11 mouse cellular contexts compared by ENCODE assay signal in genomic region chr3:84235420-84236304, GRCm38 (mm10).
A peak's percentile ranks its signal among the peaks of the same experiment; 100 is the strongest.
DNase-seq lines count a peak whose midpoint lies in the region; ATAC-seq and TF ChIP-seq lines count a peak whose summit lies in the region.
"Had no signal": no experiment of that assay in that cellular context is flagged by ENCODE, and none has a peak within 500 bp of the region (broad histone marks: within the 10 kb centered on the region; RNA-seq: fewer than 3 reads in every experiment).

No protein-coding gene starts in this region.

- H3K27ac ChIP-seq in heart, embryonic 14.5 days (replicated peaks in 1 of 2; ENCODE audit: control insufficient read depth in 1 of 2, insufficient read depth in 1 of 2, low read depth in 2 of 2, low read length in 2 of 2), result no peak overlapping the region
- H3K27ac ChIP-seq in kidney, postnatal 0 days, result peak overlapping the region; percentile 20; the same call in 1 of the 2 replicates

- no peak overlapping the region for H3K4me2 ChIP-seq in heart, embryonic 14.5 days (ENCODE audit: low read length)
- no peak overlapping the region for H3K4me2 ChIP-seq in kidney, postnatal 0 days (ENCODE audit: low read length)

- 0 out of 2 replicates have a peak, but pooled peaks cover under 1% of the 10 kb centered on the region for H3K9me3 ChIP-seq in heart, embryonic 14.5 days (ENCODE audit: control insufficient read depth, low read length)
- no peaks in the 10 kb centered on the region for H3K9me3 ChIP-seq in kidney, postnatal 0 days (replicated peaks; ENCODE audit: low read length)

- no peaks in the 10 kb centered on the region for H3K36me3 ChIP-seq in heart, embryonic 14.5 days (ENCODE audit: control insufficient read depth, insufficient read depth, low read length)
- H3K36me3 ChIP-seq in kidney, postnatal 0 days (ENCODE audit: insufficient read depth, low read length), result no peaks in the 10 kb centered on the region

- H3K9ac ChIP-seq in heart, embryonic 14.5 days (ENCODE audit: low read length), result no peak overlapping the region
- H3K9ac ChIP-seq in kidney, postnatal 0 days (ENCODE audit: low read depth, low read length), result no peak overlapping the region

- H3K4me3 ChIP-seq in heart, embryonic 14.5 days (ENCODE audit: control insufficient read depth in 1 of 2, insufficient read depth in 1 of 2, low read depth in 1 of 2, low read length in 2 of 2), result no peak overlapping the region
- H3K4me3 ChIP-seq in kidney, postnatal 0 days (replicated peaks; ENCODE audit: low read depth, low read length), result no peak overlapping the region

- H3K4me1 ChIP-seq in heart, embryonic 14.5 days (ENCODE audit: control insufficient read depth in 2 of 2, insufficient read depth in 2 of 2, low read length in 2 of 2), result peaks cover 6 to 9% of the 10 kb centered on the region in 2 experiments
- peaks cover 14% of the 10 kb centered on the region for H3K4me1 ChIP-seq in kidney, postnatal 0 days (replicated peaks; ENCODE audit: insufficient read depth, low read length)

- TF ChIP-seq CTCF in kidney, postnatal 0 days (IDR thresholded peaks at IDR 0.05; ENCODE audit: low read depth), result no peak

- WGBS in heart, embryonic 14.5 days, result 65% methylated on average over 10 of the region's 10 CpGs
- 39% methylated on average over 10 of the region's 10 CpGs for WGBS in kidney, postnatal 0 days

- H3K27me3 ChIP-seq in heart, embryonic 14.5 days (ENCODE audit: control insufficient read depth, insufficient read depth, low read length), result no peaks in the 10 kb centered on the region
- no peaks in the 10 kb centered on the region for H3K27me3 ChIP-seq in kidney, postnatal 0 days (ENCODE audit: insufficient read depth, low read length)

- ATAC-seq in heart, embryonic 14.5 days (ENCODE audit: insufficient number of reproducible peaks, insufficient read depth, low FRiP score, low read depth), result peak; percentile 28; the same call in 1 of the 2 replicates
- no peak for ATAC-seq in kidney, postnatal 0 days (replicated peaks; ENCODE audit: low FRiP score, low read depth)
- ATAC-seq: CD4-positive, CD25-positive, alpha-beta regulatory T cell, adult 4 months; intestine, embryonic 16.5 days had no signal

- DNase-seq in heart, postnatal 4 days, result no peak
- peak; percentile 50 for DNase-seq in embryo, embryonic 10 days (ENCODE audit: low spot score)
- DNase-seq in kidney, postnatal 0 days (ENCODE audit: low spot score), result peak; percentile 42
- DNase-seq in lung, postnatal 14 days, result peak; percentile 25
- DNase-seq in left cerebral cortex, adult 8-10 months (ENCODE audit: low spot score in 2 of 2), result no peak
- no peak for DNase-seq in T-cell, adult 2 months (ENCODE audit: low spot score)
- DNase-seq in adrenal gland, adult 18-20 months (ENCODE audit: low spot score in 2 of 2), result no peak
- DNase-seq: gastrocnemius, postnatal 36 days had no signal

Comparison
In these comparisons a context has a peak if more than half of its experiments do, and no peak if none do; other contexts are left out.
1. DNase-seq: peak in embryo, embryonic 10 days (single experiment), kidney, postnatal 0 days (single experiment) and lung, postnatal 14 days (single experiment); none in heart, postnatal 4 days (single experiment), left cerebral cortex, adult 8-10 months (0 of 2), T-cell, adult 2 months (single experiment) and adrenal gland, adult 18-20 months (0 of 2).